Mouse (Mus musculus) brain, embryonic 14.5 days (tissue): ENCODE measurements around the gene Matn1.

Source experiments
- CTCF ChIP-seq: fragments of 200-500 bp; IDR thresholded peaks from 2 replicates; pipeline ENCODE4 v1.5.1; 2012; ENCODE audit warnings: inconsistent platforms, mild to moderate bottlenecking, moderate library complexity, borderline replicate concordance; ENCODE audit not compliant: insufficient read depth, insufficient read length; ENCODE audit errors: extremely low read depth
- POLR2A ChIP-seq: fragments of 200-500 bp; IDR thresholded peaks from 2 replicates; pipeline ENCODE4 v1.6.1; 2012; ENCODE audit warnings: mild to moderate bottlenecking, inconsistent platforms, borderline replicate concordance; ENCODE audit not compliant: poor library complexity, insufficient read depth, insufficient read length, severe bottlenecking; ENCODE audit errors: extremely low read depth

- TF ChIP-seq CTCF (no peak), POLR2A (no peak)
These were observed 38.3 kb upstream of the Matn1 start for GRCm38 (mm10) chr4:130905882-130906281.
